Mouse (Mus musculus) hindlimb bud, embryonic 11.5 days (tissue): ENCODE data around the gene Impg1.

Experiments
- DNase-seq: peaks from one replicate; pipeline ENCODE4 v3.0.0-alpha.2; 2012; ENCODE audit warnings: low read depth, low spot score; ENCODE audit errors: extremely low spot score

The Impg1 gene

GRCm38 (mm10) chr9:80465381-80465780 lies at the start of gene Impg1:
Gene Impg1 (minus strand): TSS chr9:80465481.
- DNase-seq: no peak

GRCm38 (mm10) chr9:80509464-80510153 lies 44.3 kb upstream of the Impg1 start:
- DNase-seq: no peak

- no peak for DNase-seq
These were observed 39.3 kb upstream of the Impg1 start for GRCm38 (mm10) chr9:80504496-80505012.

GRCm38 (mm10) chr9:80491591-80491990 lies 26.3 kb upstream of the Impg1 start:
- no peak for DNase-seq

GRCm38 (mm10) chr9:80460420-80460819 lies 4.9 kb downstream of the Impg1 start:
- DNase-seq: no peak

GRCm38 (mm10) chr9:80450467-80451261 lies 14.6 kb downstream of the Impg1 start:
- no peak for DNase-seq

GRCm38 (mm10) chr9:80441096-80441710 lies 24.1 kb downstream of the Impg1 start:
- no peak for DNase-seq

- no peak for DNase-seq
These were observed 73.9 kb downstream of the Impg1 start for GRCm38 (mm10) chr9:80391404-80391803.

GRCm38 (mm10) chr9:80391002-80391401 lies 74.3 kb downstream of the Impg1 start:
- no peak for DNase-seq

- no peak for DNase-seq
These were observed 77.4 kb downstream of the Impg1 start for GRCm38 (mm10) chr9:80387890-80388289.

- DNase-seq: no peak
These were observed 78.8 kb downstream of the Impg1 start for GRCm38 (mm10) chr9:80386492-80386891.

GRCm38 (mm10) chr9:80386000-80386399 lies 79.3 kb downstream of the Impg1 start:
- DNase-seq: peak; percentile 12

- DNase-seq: no peak
These were observed 82.6 kb downstream of the Impg1 start for GRCm38 (mm10) chr9:80382711-80383110.

GRCm38 (mm10) chr9:80380078-80380645 lies 85.1 kb downstream of the Impg1 start:
- DNase-seq: no peak

- no peak for DNase-seq
These were observed 91.2 kb downstream of the Impg1 start for GRCm38 (mm10) chr9:80374100-80374499.

- no peak for DNase-seq
These were observed 92.0 kb downstream of the Impg1 start for GRCm38 (mm10) chr9:80373304-80373739.

- DNase-seq: no peak
These were observed 96.6 kb downstream of the Impg1 start for GRCm38 (mm10) chr9:80368636-80369035.

- no peak for DNase-seq
These were observed 97.6 kb downstream of the Impg1 start for GRCm38 (mm10) chr9:80367520-80368204.

- no peak for DNase-seq
These were observed 105.2 kb downstream of the Impg1 start for GRCm38 (mm10) chr9:80360063-80360462.

- DNase-seq: no peak
These were observed 113.5 kb downstream of the Impg1 start for GRCm38 (mm10) chr9:80351678-80352331.
